Mouse (Mus musculus) heart, embryonic 14.5 days (tissue): Measurements from ENCODE around the gene Grk6. TPM values are rescaled to one million over a fixed set of nuclear protein-coding genes. Genes with fewer than 3 reads are reported as not detected.
A peak's percentile ranks its signal among the peaks of the same experiment; 100 is the strongest.

Experiments used
- ATAC-seq: fragments of 200-750 bp; cut with Nextera tagmentation; 2 replicates; pipeline ENCODE4 v1.8.0; 2017; ENCODE audit warnings: low read depth, moderate TSS enrichment; ENCODE audit not compliant: insufficient number of reproducible peaks, insufficient read depth, low FRiP score
- H3K27ac ChIP-seq, 2 experiments: fragments of 200-500 bp in 1 of 2; fragments of 300-500 bp in 1 of 2; sonication (generic) in 1 of 2; replicated peaks in 1 of 2; 2 replicates each; pipeline ENCODE4 v1.5.1; 2012 to 2014; ENCODE audit warnings: low read depth in 2 of 2, low read length in 2 of 2, control low read depth in 1 of 2, mild to moderate bottlenecking in 1 of 2, mixed read lengths in 1 of 2; ENCODE audit not compliant: control insufficient read depth in 1 of 2, insufficient read depth in 1 of 2
- H3K27me3 ChIP-seq: fragments of 300-500 bp; sonication (generic); 2 replicates; pipeline ENCODE4 v1.6.1; 2014; ENCODE audit warnings: mild to moderate bottlenecking, low read length, control low read depth; ENCODE audit not compliant: control insufficient read depth, insufficient read depth
- H3K36me3 ChIP-seq: fragments of 300-500 bp; sonication (generic); 2 replicates; pipeline ENCODE4 v1.6.1; 2014; ENCODE audit warnings: mild to moderate bottlenecking, control low read depth, low read length, mixed read lengths; ENCODE audit not compliant: control insufficient read depth, insufficient read depth
- H3K4me1 ChIP-seq, 2 experiments: fragments of 200-500 bp in 1 of 2; fragments of 300-500 bp in 1 of 2; sonication (generic) in 1 of 2; 2 replicates each; pipeline ENCODE4 v1.6.1; 2012 to 2014; ENCODE audit warnings: low read length in 2 of 2, control low read depth in 1 of 2, mixed read lengths in 1 of 2; ENCODE audit not compliant: control insufficient read depth in 2 of 2, insufficient read depth in 2 of 2
- H3K4me2 ChIP-seq: fragments of 300-500 bp; sonication (generic); 2 replicates; pipeline ENCODE4 v1.6.1; 2014; ENCODE audit warnings: mild to moderate bottlenecking, low read length
- H3K4me3 ChIP-seq, 2 experiments: fragments of 200-500 bp in 1 of 2; fragments of 300-500 bp in 1 of 2; sonication (generic) in 1 of 2; 2 replicates each; pipeline ENCODE4 v1.5.1; 2012 to 2014; ENCODE audit warnings: low read length in 2 of 2, mild to moderate bottlenecking in 2 of 2, control low read depth in 1 of 2, low read depth in 1 of 2, moderate library complexity in 1 of 2; ENCODE audit not compliant: control insufficient read depth in 1 of 2, insufficient read depth in 1 of 2
- H3K9ac ChIP-seq: fragments of 300-500 bp; sonication (generic); 2 replicates; pipeline ENCODE4 v1.6.1; 2014; ENCODE audit warnings: mild to moderate bottlenecking, low read length
- H3K9me3 ChIP-seq: fragments of 300-500 bp; sonication (generic); 2 replicates; pipeline ENCODE4 v1.6.1; 2016; ENCODE audit warnings: low read length, control low read depth; ENCODE audit not compliant: control insufficient read depth
- WGBS: fragments of 180-500 bp; shearing (Covaris S2); extraction: QIAGEN DNeasy Blood & Tissue Kit; methylation state at CpG from one replicate; pipeline ENCODE4 v1.1.7; 2014; 5-methylcytosine and 5-hydroxymethylcytosine counted together
- polyA plus RNA-seq: library from polyadenylated mRNA; unstranded; fragments of >200 nt; fragmentation: Nextera tagmentation; extraction: Ambion mirVana; gene quantifications from 2 replicates; pipeline ENCODE4 v1.2.1, GENCODE M21; 2014

Grk6 gene
- polyA plus RNA-seq, 1 experiment from 2014 or later = 23.6 TPM

- no peak overlapping the region for H3K4me2 ChIP-seq
- H3K4me1 ChIP-seq = peaks cover 0 to 7% of the 10 kb centered on the region in 2 experiments; a peak in 2 of 4 replicates
- H3K9ac ChIP-seq = no peak overlapping the region
These were observed 26.9 kb upstream of the Grk6 start for GRCm38 (mm10) chr13:55418004-55418403.

GRCm38 (mm10) chr13:55419142-55419541 lies 25.7 kb upstream of the Grk6 start:
- Histone ChIP-seq H3K36me3 (no peaks in the 10 kb centered on the region), H3K4me3 (no peak overlapping the region), H3K27me3 (peaks cover 69% of the 10 kb centered on the region), H3K9me3 (no peaks in the 10 kb centered on the region), H3K9ac (no peak overlapping the region), H3K27ac (no peak overlapping the region), H3K4me1 (peaks cover 0 to 7% of the 10 kb centered on the region in 2 experiments; a peak in 2 of 4 replicates), H3K4me2 (no peak overlapping the region)
- 68% methylated on average over 5 of the region's 5 CpGs for WGBS
- no peak for ATAC-seq

More at GRCm38 (mm10) chr13:55418004-55418403, 26.9 kb upstream of the Grk6 start:
- ATAC-seq = no peak
- Histone ChIP-seq H3K36me3 (no peaks in the 10 kb centered on the region), H3K27ac (no peak overlapping the region), H3K27me3 (peaks cover 81% of the 10 kb centered on the region), H3K4me3 (no peak overlapping the region), H3K9me3 (no peaks in the 10 kb centered on the region)
- 11% methylated on average over 12 of the region's 12 CpGs for WGBS

- H3K4me1 ChIP-seq = peaks cover 0 to 2% of the 10 kb centered on the region in 2 experiments; a peak in 2 of 4 replicates
- ATAC-seq = 0 out of 2 replicates have a peak, but pooled peaks have one; percentile 11
- H3K9ac ChIP-seq = no peak overlapping the region
- H3K27ac ChIP-seq = no peak overlapping the region
- H3K9me3 ChIP-seq = no peaks in the 10 kb centered on the region
- H3K36me3 ChIP-seq = no peaks in the 10 kb centered on the region
- H3K4me3 ChIP-seq = no peak overlapping the region
- WGBS = 23% methylated on average over 51 of the region's 51 CpGs
- peaks cover 58% of the 10 kb centered on the region for H3K27me3 ChIP-seq
- peak overlapping the region; percentile 51 for H3K4me2 ChIP-seq
These were observed 24.6 kb upstream of the Grk6 start for GRCm38 (mm10) chr13:55420018-55420932.

- Histone ChIP-seq H3K4me3 (peak overlapping the region in 1 of 2 experiments; percentile 20; a peak in 1 of 4 replicates), H3K36me3 (no peaks in the 10 kb centered on the region), H3K27me3 (peaks cover 55% of the 10 kb centered on the region), H3K9ac (peak overlapping the region; percentile 16; the same call in 1 of the 2 replicates), H3K9me3 (no peaks in the 10 kb centered on the region), H3K27ac (no peak overlapping the region), H3K4me2 (peak overlapping the region; percentile 51), H3K4me1 (peaks cover 0 to 2% of the 10 kb centered on the region in 2 experiments; a peak in 2 of 4 replicates)
- peak; percentile 36; the same call in 1 of the 2 replicates for ATAC-seq
- WGBS = 9% methylated on average over 35 of the region's 35 CpGs
These were observed 23.7 kb upstream of the Grk6 start for GRCm38 (mm10) chr13:55420933-55421800.

- 83% methylated on average over 10 of the region's 10 CpGs for WGBS
- Histone ChIP-seq H3K9me3 (0 out of 2 replicates have a peak, but pooled peaks cover 2% of the 10 kb centered on the region), H3K27ac (no peak within 1 kb of the TSS), H3K9ac (no peak within 1 kb of the TSS), H3K4me3 (no peak within 1 kb of the TSS), H3K36me3 (no peaks in the 10 kb centered on the region), H3K4me2 (no peak within 1 kb of the TSS), H3K4me1 (no peaks in the 10 kb centered on the region), H3K27me3 (peaks cover 21% of the 10 kb centered on the region)
- no peak for ATAC-seq
These were observed 18.3 kb upstream of the Grk6 start, which contains the start of gene F12 for GRCm38 (mm10) chr13:55426613-55427012. Gene F12 (minus strand): TSS chr13:55426793.

GRCm38 (mm10) chr13:55429226-55429888 lies 15.5 kb upstream of the Grk6 start:
- no peak overlapping the region for H3K4me3 ChIP-seq
- H3K27ac ChIP-seq = no peak overlapping the region
- no peaks in the 10 kb centered on the region for H3K36me3 ChIP-seq
- WGBS = 65% methylated on average over 12 of the region's 12 CpGs
- 0 out of 2 replicates have a peak, but pooled peaks cover 7% of the 10 kb centered on the region for H3K27me3 ChIP-seq
- no peak overlapping the region for H3K4me2 ChIP-seq
- H3K9ac ChIP-seq = no peak overlapping the region
- no peaks in the 10 kb centered on the region for H3K4me1 ChIP-seq
- ATAC-seq = no peak
- 0 out of 2 replicates have a peak, but pooled peaks cover 2% of the 10 kb centered on the region for H3K9me3 ChIP-seq

- Histone ChIP-seq H3K4me1 (no peaks in the 10 kb centered on the region), H3K4me2 (no peak overlapping the region), H3K27ac (no peak overlapping the region), H3K4me3 (no peak overlapping the region), H3K36me3 (no peaks in the 10 kb centered on the region), H3K9ac (no peak overlapping the region), H3K27me3 (0 out of 2 replicates have a peak, but pooled peaks cover 7% of the 10 kb centered on the region), H3K9me3 (0 out of 2 replicates have a peak, but pooled peaks cover 2% of the 10 kb centered on the region)
- WGBS = 73% methylated on average over 2 of the region's 2 CpGs
- ATAC-seq = no peak
These were observed 14.3 kb upstream of the Grk6 start for GRCm38 (mm10) chr13:55430566-55430965.
